Mouse (Mus musculus): ENCODE measurements around the gene Tmcc3.

DNA sequence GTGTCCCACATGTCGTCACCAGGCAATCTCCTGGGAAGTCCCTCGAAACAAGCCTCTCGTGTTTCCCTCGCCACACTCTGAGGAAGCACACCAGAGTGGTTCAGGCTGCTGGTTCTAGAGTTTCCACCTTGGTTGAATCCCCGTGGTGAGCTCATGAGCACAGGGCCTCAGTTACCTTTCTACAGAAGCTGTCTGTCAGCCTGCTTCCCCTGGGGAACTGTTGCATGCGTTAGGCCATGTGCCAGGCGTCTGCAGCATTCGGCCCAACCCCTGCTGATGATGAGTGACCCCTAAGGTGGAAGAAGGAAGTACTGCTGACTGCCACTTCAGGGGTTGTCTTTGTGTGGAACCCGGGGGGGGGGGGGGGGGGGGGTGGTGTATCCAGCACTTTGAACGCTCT lies 210.0 kb downstream of the Tmcc3 start:
- TF ChIP-seq TAL1 (IDR thresholded peaks at IDR 0.05; ENCODE audit: low read length) (no peak), GATA1 (IDR thresholded peaks at IDR 0.05; ENCODE audit: low read length) (no peak)

Measured in erythroblast, embryonic 14.5 days (primary cell).